Mouse (Mus musculus): ENCODE data around the gene Cox19.
A peak's percentile ranks its signal among the peaks of the same experiment; 100 is the strongest.

Gene Cox19

GRCm38 (mm10) chr5:139326986-139327633, 24.1 kb downstream of the Cox19 start:
- no peak for DNase-seq

GRCm38 (mm10) chr5:139326111-139326696, 25.0 kb downstream of the Cox19 start:
- DNase-seq = peak; percentile 58 to 61

- peak; percentile 70 to 87 for DNase-seq
Measured at GRCm38 (mm10) chr5:139325395-139325966, 25.7 kb downstream of the Cox19 start, which contains the start of gene Adap1. Gene Adap1, minus strand, starts transcription at chr5:139325622.

- peak; percentile 80 to 82 for DNase-seq
Measured at GRCm38 (mm10) chr5:139324691-139325394, 26.4 kb downstream of the Cox19 start.

GRCm38 (mm10) chr5:139324045-139324491, 27.1 kb downstream of the Cox19 start:
- DNase-seq = peak; percentile 56 to 61

- peak; percentile 57 to 67 for DNase-seq
Measured at GRCm38 (mm10) chr5:139323260-139323924, 27.8 kb downstream of the Cox19 start.

- DNase-seq = no peak
Measured at GRCm38 (mm10) chr5:139321331-139321730, 29.9 kb downstream of the Cox19 start.

- DNase-seq = no peak
Measured at GRCm38 (mm10) chr5:139320424-139320823, 30.8 kb downstream of the Cox19 start.

- peak; percentile 40 to 56 for DNase-seq
Measured at GRCm38 (mm10) chr5:139317751-139318504, 33.3 kb downstream of the Cox19 start.

- DNase-seq = peak in 1 of 2 experiments; percentile 37
Measured at GRCm38 (mm10) chr5:139316982-139317675, 34.1 kb downstream of the Cox19 start.

GRCm38 (mm10) chr5:139314941-139315642, 36.1 kb downstream of the Cox19 start:
- DNase-seq = no peak

- DNase-seq = no peak
Measured at GRCm38 (mm10) chr5:139313536-139313935, 37.7 kb downstream of the Cox19 start.

GRCm38 (mm10) chr5:139311822-139312221, 39.4 kb downstream of the Cox19 start:
- DNase-seq = no peak

GRCm38 (mm10) chr5:139310477-139310876, 40.7 kb downstream of the Cox19 start:
- no peak for DNase-seq

GRCm38 (mm10) chr5:139309946-139310345, 41.3 kb downstream of the Cox19 start:
- no peak for DNase-seq

GRCm38 (mm10) chr5:139303646-139304061, 47.6 kb downstream of the Cox19 start:
- no peak for DNase-seq

GRCm38 (mm10) chr5:139302101-139302500, 49.1 kb downstream of the Cox19 start:
- DNase-seq = no peak

- no peak for DNase-seq
Measured at GRCm38 (mm10) chr5:139297745-139298144, 53.5 kb downstream of the Cox19 start.

GRCm38 (mm10) chr5:139297092-139297491, 54.1 kb downstream of the Cox19 start:
- no peak for DNase-seq

- no peak for DNase-seq
Measured at GRCm38 (mm10) chr5:139294089-139294488, 57.1 kb downstream of the Cox19 start.

Measured in cerebellum, adult 18-20 months (tissue).